Mouse (Mus musculus) forebrain, embryonic 11.5 days (tissue): ENCODE data around the gene Cntn5. TPM values are rescaled to one million over a fixed set of nuclear protein-coding genes. Genes with fewer than 3 reads are reported as not detected.

Experiments used
- ATAC-seq: fragments of 200-750 bp; cut with Nextera tagmentation; replicated peaks from 2 replicates; pipeline ENCODE4 v1.8.0; 2017; ENCODE audit warnings: moderate TSS enrichment; ENCODE audit not compliant: low FRiP score
- DNase-seq: peaks from one replicate; pipeline ENCODE4 v3.0.0-alpha.2; 2017; ENCODE audit warnings: low spot score
- H3K27ac ChIP-seq: fragments of 300-500 bp; sonication (generic); 2 replicates; pipeline ENCODE4 v1.5.1; 2014; ENCODE audit warnings: low read depth, low read length
- H3K27me3 ChIP-seq: fragments of 300-500 bp; sonication (generic); 2 replicates; pipeline ENCODE4 v1.6.1; 2014; ENCODE audit warnings: mild to moderate bottlenecking, low read length, mixed read lengths; ENCODE audit not compliant: control insufficient read depth, insufficient read depth
- H3K36me3 ChIP-seq: fragments of 300-500 bp; sonication (generic); 2 replicates; pipeline ENCODE4 v1.6.1; 2014; ENCODE audit warnings: mild to moderate bottlenecking, low read length, moderate library complexity, mixed read lengths; ENCODE audit not compliant: control insufficient read depth, insufficient read depth
- H3K4me1 ChIP-seq: fragments of 300-500 bp; sonication (generic); replicated peaks from 2 replicates; pipeline ENCODE4 v1.6.1; 2014; ENCODE audit warnings: low read length, mixed read lengths; ENCODE audit not compliant: control insufficient read depth, insufficient read depth
- H3K4me2 ChIP-seq: fragments of 300-500 bp; sonication (generic); 2 replicates; pipeline ENCODE4 v1.6.1; 2014; ENCODE audit warnings: low read depth, mild to moderate bottlenecking, low read length, moderate library complexity, mixed read lengths; ENCODE audit not compliant: severe bottlenecking
- H3K4me3 ChIP-seq: fragments of 300-500 bp; sonication (generic); 2 replicates; pipeline ENCODE4 v1.5.1; 2014; ENCODE audit warnings: low read depth, low read length
- H3K9ac ChIP-seq: fragments of 300-500 bp; sonication (generic); 2 replicates; pipeline ENCODE4 v1.6.1; 2014; ENCODE audit warnings: low read length
- H3K9me3 ChIP-seq: fragments of 300-500 bp; sonication (generic); 2 replicates; pipeline ENCODE4 v1.6.1; 2016; ENCODE audit warnings: low read length, mixed read lengths; ENCODE audit not compliant: control insufficient read depth
- WGBS: fragments of 180-500 bp; shearing (Covaris S2); extraction: QIAGEN DNeasy Blood & Tissue Kit; methylation state at CpG from one replicate; pipeline ENCODE4 v1.1.7; 2014; 5-methylcytosine and 5-hydroxymethylcytosine counted together
- polyA plus RNA-seq: library from polyadenylated mRNA; unstranded; fragments of >200 nt; fragmentation: Nextera tagmentation; extraction: Ambion mirVana; gene quantifications from 2 replicates; pipeline ENCODE4 v1.2.1, GENCODE M21; 2014

Cntn5 gene
- polyA plus RNA-seq, 1 experiment from 2014 or later = 2.4 TPM

DNA sequence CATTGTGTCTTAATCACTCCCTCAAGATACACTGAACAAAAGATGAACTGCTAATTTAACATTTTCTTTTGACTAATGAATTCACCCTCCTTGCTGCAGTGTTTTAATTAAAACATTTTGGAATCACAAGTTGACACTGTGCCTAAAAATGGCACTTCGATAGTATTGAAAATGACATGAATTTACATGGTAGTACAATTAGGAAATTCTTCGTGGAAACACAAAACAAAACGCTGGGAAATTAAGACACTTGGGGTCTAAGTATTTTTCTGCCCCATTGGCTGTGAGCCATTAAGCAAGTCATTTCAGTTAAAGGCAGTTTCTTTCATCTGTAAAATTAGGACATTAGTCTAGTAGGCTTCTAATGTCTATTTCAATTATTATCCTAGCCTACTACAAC, 1043.9 kb downstream of the Cntn5 start:
- Histone ChIP-seq H3K4me2 (no peak overlapping the region), H3K9ac (no peak overlapping the region), H3K4me3 (no peak overlapping the region), H3K27me3 (no peaks in the 10 kb centered on the region), H3K9me3 (no peaks in the 10 kb centered on the region), H3K36me3 (no peaks in the 10 kb centered on the region), H3K4me1 (no peaks in the 10 kb centered on the region), H3K27ac (no peak overlapping the region)
- no peak for ATAC-seq
- 71% methylated on average over 3 of the region's 3 CpGs for whole genome bisulfite sequencing
- DNase-seq = no peak

- Histone ChIP-seq H3K27me3 (no peaks in the 10 kb centered on the region), H3K36me3 (no peaks in the 10 kb centered on the region), H3K9ac (no peak overlapping the region), H3K9me3 (no peaks in the 10 kb centered on the region), H3K27ac (no peak overlapping the region), H3K4me1 (no peaks in the 10 kb centered on the region), H3K4me3 (no peak overlapping the region), H3K4me2 (no peak overlapping the region)
- WGBS = 64% methylated on average over 1 of the region's 1 CpGs
- ATAC-seq (no peak), DNase-seq (no peak)
Measured at GRCm38 (mm10) chr9:9859323-9859722, 1045.3 kb downstream of the Cntn5 start.

DNA sequence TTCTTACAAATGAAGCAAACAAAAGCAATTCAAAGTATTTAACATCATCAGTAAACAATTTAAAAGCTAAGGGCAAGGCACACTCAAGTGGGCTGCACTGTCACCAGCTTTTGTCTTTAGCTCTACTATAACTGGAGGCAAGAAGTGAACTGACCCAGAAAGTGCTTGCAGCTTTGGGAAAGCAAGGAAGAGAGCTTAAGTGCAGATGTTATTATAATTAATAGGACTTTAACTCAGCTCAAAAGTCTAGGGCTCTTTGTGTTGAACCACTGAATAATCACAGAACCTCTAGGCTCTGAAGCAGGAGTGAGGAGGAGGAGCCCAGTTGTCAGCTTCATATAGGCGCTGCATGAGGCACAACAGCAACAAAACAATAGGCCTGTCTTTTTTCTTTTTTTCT, 1049.8 kb downstream of the Cntn5 start:
- Histone ChIP-seq H3K27me3 (no peaks in the 10 kb centered on the region), H3K27ac (no peak overlapping the region), H3K9ac (no peak overlapping the region), H3K9me3 (no peaks in the 10 kb centered on the region), H3K36me3 (no peaks in the 10 kb centered on the region), H3K4me1 (no peaks in the 10 kb centered on the region), H3K4me3 (no peak overlapping the region), H3K4me2 (no peak overlapping the region)
- ATAC-seq = no peak
- 35% methylated on average over 1 of the region's 1 CpGs for WGBS
- no peak for DNase-seq

DNA sequence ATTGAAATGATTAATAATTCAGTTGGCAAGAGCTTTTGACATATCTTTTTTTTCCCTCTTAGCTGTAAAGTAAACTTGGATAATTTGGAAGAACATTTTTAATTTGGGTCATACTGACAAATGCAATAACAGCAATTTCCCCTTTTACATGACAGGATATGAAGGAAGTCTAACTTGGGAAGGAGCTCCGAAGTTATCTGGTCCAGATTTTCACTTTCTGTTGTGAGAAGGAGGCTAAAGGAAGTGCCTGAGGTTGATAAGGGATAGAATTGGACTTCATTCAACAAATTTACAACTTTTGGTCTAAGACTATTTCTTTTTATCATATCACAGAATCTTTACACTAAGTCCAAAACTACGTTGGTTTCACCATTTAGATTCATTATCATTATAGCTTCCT, 1074.3 kb downstream of the Cntn5 start:
- Histone ChIP-seq H3K27me3 (no peaks in the 10 kb centered on the region), H3K9me3 (no peaks in the 10 kb centered on the region), H3K4me2 (no peak overlapping the region), H3K27ac (no peak overlapping the region), H3K4me1 (no peaks in the 10 kb centered on the region), H3K9ac (no peak overlapping the region), H3K4me3 (no peak overlapping the region), H3K36me3 (no peaks in the 10 kb centered on the region)
- WGBS = 91% methylated on average over 2 of the region's 2 CpGs
- ATAC-seq (no peak), DNase-seq (no peak)

DNA sequence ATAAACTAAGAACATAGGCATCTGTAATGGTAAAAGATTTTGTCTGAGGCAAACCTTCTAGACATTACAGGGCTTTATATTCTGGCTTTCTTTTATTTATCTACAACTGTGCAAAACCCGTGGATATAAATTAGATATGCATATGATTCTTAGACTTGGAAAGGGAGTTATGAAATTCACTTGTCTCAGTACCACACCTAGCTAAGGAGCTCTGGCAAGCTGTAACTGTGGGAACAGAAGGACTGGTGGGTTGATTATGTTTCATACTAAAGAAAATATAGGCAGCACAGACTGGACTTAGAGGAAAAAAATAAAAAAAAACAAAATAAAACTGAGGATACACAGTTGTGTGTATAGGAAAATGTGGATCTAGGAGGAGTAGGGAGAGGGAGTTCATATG, 1084.6 kb downstream of the Cntn5 start:
- no peak overlapping the region for H3K4me3 ChIP-seq
- no peak overlapping the region for H3K27ac ChIP-seq
- H3K4me1 ChIP-seq = no peaks in the 10 kb centered on the region
- ATAC-seq = no peak
- no peaks in the 10 kb centered on the region for H3K36me3 ChIP-seq
- H3K4me2 ChIP-seq = no peak overlapping the region
- no peak overlapping the region for H3K9ac ChIP-seq
- H3K27me3 ChIP-seq = no peaks in the 10 kb centered on the region
- WGBS = 90% methylated on average over 1 of the region's 1 CpGs
- no peak for DNase-seq
- no peaks in the 10 kb centered on the region for H3K9me3 ChIP-seq

GRCm38 (mm10) chr9:9817477-9817876, 1087.1 kb downstream of the Cntn5 start:
- 97% methylated on average over 2 of the region's 2 CpGs for WGBS

GRCm38 (mm10) chr9:9799546-9799945, 1105.0 kb downstream of the Cntn5 start:
- Histone ChIP-seq H3K4me3 (no peak overlapping the region), H3K9ac (no peak overlapping the region), H3K4me2 (no peak overlapping the region), H3K9me3 (no peaks in the 10 kb centered on the region), H3K27ac (no peak overlapping the region), H3K27me3 (no peaks in the 10 kb centered on the region), H3K4me1 (no peaks in the 10 kb centered on the region), H3K36me3 (no peaks in the 10 kb centered on the region)
- no peak for DNase-seq
- WGBS = 79% methylated on average over 2 of the region's 2 CpGs
- ATAC-seq = no peak

More at GRCm38 (mm10) chr9:9817477-9817876, 1087.1 kb downstream of the Cntn5 start:
- DNase-seq (no peak), ATAC-seq (no peak)
- Histone ChIP-seq H3K27ac (no peak overlapping the region), H3K9ac (no peak overlapping the region), H3K4me2 (no peak overlapping the region), H3K9me3 (no peaks in the 10 kb centered on the region), H3K27me3 (no peaks in the 10 kb centered on the region), H3K4me3 (no peak overlapping the region), H3K36me3 (no peaks in the 10 kb centered on the region), H3K4me1 (no peaks in the 10 kb centered on the region)

- Histone ChIP-seq H3K36me3 (no peaks in the 10 kb centered on the region), H3K9ac (no peak overlapping the region), H3K4me2 (no peak overlapping the region), H3K9me3 (no peaks in the 10 kb centered on the region), H3K4me1 (no peaks in the 10 kb centered on the region), H3K27ac (no peak overlapping the region), H3K27me3 (no peaks in the 10 kb centered on the region), H3K4me3 (no peak overlapping the region)
- 62% methylated on average over 3 of the region's 3 CpGs for WGBS
- no peak for ATAC-seq
- DNase-seq = no peak
Measured at GRCm38 (mm10) chr9:9783680-9784079, 1120.9 kb downstream of the Cntn5 start.

DNA sequence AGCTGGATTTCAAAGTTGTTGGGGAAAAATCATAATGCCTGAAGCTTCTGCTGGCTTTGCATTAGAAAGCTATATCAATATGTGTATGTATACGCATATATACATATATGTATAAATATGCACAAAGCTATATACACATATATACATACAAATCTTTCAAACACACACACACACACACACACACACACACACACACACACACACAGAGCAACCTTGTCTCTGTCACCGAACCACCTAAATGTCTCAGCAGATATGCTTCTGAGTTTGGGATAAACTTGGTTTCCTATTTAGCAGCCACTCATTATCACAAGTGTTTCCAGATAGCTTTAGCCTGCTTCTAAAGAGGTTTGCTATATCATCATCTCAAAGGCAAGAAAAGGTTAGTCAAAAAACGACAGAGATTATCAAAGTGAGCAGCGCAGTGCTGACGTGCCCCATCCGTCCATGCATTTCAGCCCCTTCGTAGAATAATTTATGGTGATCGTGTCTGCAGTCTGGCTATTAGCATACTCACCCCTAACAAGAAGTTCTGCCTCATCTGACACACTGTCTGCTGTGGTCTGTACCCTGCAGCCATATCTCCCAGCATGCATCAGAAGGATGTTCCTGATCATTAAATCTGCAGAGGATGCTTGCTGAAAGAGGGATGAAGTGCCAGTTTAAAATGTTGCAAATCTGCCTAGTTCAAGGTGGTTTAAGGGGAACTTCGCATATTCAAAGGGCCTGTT, 1123.3 kb downstream of the Cntn5 start:
- WGBS = 84% methylated on average over 9 of the region's 9 CpGs
- Histone ChIP-seq H3K9me3 (no peaks in the 10 kb centered on the region), H3K9ac (no peak overlapping the region), H3K27ac (no peak overlapping the region), H3K36me3 (no peaks in the 10 kb centered on the region), H3K4me3 (no peak overlapping the region), H3K4me2 (no peak overlapping the region), H3K4me1 (no peaks in the 10 kb centered on the region), H3K27me3 (no peaks in the 10 kb centered on the region)
- ATAC-seq = no peak
- DNase-seq = no peak
